Mouse (Mus musculus) small intestine, adult 10 weeks (tissue): ENCODE measurements around the gene Repin1. TPM values are rescaled to one million over a fixed set of nuclear protein-coding genes. Genes with fewer than 3 reads are reported as not detected.

ENCODE experiments used
- polyA plus RNA-seq: library from polyadenylated mRNA; stranded (reverse); fragments of 350-450 nt; fragmentation: Illumina TruSeq; extraction: RNeasy Lipid Tissue Mini Kit (QIAGEN cat#74804); gene quantifications from one replicate; pipeline ENCODE4 v1.2.3, GENCODE M21; 2014; ENCODE audit warnings: low replicate concordance

The Repin1 gene
- polyA plus RNA-seq: 1.3 TPM

GRCm38 (mm10) chr6:48593158-48594042 lies at the start of gene Repin1, which contains the start of gene Gm44965:
TSS of gene Repin1 (plus strand) at chr6:48593883.
TSS of gene Gm44965 (plus strand) at chr6:48593941.

DNA sequence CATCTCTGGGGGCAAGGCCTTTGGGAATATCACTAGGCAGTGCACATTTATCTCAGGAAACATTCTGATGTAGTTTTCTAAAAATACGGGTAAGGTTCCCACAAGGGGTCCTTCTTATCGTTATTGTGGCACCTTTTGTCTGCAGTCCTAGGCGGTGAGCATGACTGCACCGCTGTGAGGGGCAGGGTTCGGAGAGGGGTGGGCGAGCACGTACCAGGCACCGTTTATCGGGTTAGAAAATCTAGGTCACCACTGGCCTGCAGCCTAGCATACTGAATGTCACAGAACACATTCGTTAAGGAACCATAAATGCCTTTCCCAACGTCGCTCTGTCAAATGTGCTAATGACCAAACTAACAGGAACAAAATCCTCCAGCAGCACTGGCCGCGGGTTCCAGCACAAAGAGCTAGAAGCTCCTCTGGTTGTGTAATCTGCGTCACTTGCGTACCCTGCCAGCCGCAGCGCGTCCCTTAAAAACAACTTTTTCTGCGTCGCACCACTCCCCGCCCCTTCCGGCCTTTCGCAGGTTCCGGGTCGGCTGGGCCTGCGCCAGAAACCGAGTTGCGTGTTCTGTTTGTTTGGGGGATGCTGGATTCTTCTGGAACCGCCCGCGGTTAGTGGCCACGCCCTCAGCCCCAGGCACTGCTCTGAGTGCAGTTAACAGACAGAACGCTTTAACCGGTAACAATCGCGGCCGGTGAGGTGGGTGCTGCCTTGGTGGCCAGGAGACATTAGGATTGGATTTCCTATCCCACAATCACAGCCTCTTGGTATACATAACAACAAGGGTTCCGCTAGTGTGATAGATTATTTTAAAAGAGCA lies 39.2 kb upstream of the Repin1 start, which contains the start of gene Lrrc61:
Gene Lrrc61 (plus strand): TSS at position 517 of the 824 bp plus-strand sequence.

DNA sequence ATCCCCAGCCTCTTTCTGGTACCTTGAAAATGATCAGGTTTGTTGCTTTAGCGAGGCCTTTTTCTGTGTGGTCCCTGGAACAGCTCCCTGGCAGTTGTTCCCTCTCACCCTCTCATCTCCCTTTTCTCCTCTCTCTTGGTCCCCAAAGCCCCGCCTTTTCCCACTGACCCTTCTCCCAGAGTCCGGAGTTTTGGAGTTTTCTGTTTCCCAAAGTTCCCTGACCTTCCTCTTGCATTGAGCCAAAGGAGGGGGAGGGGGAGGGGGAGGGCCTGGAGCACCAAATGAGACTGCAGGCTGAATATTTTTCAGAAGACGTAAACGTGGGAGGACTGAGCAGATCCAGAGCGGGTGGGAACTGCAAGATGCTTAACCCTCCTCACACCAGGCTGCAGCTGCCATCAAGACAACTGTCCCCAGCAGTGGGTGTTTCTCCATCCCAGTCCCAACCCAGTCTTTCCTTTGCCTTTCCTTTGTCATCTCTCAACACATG lies 21.1 kb upstream of the Repin1 start, which contains the start of gene Rarres2:
Gene Rarres2 (minus strand): TSS at position 218 of the 490 bp plus-strand sequence.

GRCm38 (mm10) chr6:48589194-48589750 lies 4.4 kb upstream of the Repin1 start, which contains the start of gene Gm45021:
TSS of gene Gm45021 (plus strand) at chr6:48589610.

DNA sequence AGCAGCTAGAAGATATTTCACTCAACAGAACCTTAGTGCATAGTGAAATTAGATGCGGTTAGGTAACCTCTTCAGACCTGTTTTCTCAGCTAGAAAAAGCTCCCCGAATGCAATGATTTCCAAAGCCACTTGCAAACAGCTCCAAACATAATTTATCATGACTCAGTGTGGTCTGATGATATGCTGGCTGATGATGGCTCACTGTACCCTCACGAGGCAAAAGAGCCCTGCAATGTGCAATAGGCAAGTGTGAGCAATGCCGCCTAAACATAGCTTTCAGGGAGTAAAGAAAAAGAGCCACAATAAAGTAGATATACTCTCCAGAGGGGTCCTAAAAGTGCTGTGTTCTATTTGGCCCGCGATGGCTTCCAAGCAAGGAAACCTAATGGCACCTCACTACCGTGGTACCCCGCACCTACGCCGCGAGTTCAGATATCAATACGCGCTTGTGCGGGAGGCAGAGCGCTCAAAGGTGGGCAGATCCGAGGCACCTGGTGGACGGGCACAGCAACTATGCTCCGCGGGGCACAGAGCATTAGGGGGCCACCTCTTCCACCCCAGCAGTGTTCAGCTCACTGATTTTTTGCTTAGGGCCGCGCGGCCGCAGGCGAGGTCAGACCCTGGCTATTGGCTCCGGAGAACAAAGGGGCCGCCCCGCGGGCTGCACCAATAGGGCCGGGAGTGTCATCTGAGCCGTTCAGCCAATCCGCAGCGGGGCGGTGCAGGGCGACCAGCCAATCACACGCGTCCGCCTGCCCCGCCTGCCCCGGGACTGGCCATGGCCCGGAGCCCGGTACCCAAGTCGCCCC lies 7.8 kb downstream of the Repin1 start, which contains the start of gene Zfp775:
Gene Zfp775 (plus strand): TSS at position 793 of the 809 bp plus-strand sequence.

DNA sequence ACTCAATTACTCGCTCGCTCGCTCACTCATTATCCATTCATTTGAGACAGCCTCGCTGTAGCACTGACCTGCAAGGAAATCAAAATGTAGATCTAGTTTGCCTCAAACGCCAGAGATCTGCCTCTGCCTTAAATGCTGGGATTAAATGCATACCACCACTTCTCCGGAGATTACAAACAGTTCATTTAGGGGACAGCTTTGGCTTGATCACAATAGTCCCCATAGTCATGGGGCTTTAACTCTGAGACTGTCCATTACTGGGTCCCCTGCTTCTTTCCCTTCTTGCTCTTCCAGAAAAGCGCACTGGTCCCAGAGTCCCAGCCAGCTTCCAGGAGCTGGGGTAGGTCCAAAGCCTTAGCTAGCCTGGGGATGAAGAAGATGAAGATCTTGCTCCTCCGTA lies 32.8 kb downstream of the Repin1 start, which contains the start of gene AI854703:
Gene AI854703 (plus strand): TSS at position 301 of the 400 bp plus-strand sequence.

GRCm38 (mm10) chr6:48646995-48647394 lies 53.3 kb downstream of the Repin1 start, which contains the start of gene Gimap8:
TSS of gene Gimap8 (plus strand) at chr6:48647234.

Other genes with a start within 250 kb of the Repin1 start
- gene Krba1, start 198.3 kb upstream of the Repin1 start, polyA plus RNA-seq: 2.1 TPM
- gene Zfp467, start 148.1 kb upstream of the Repin1 start, polyA plus RNA-seq: 2.6 TPM
- gene Sspo, start 145.7 kb upstream of the Repin1 start, polyA plus RNA-seq: not detected
- 7.1 TPM for gene Atp6v0e2, start 56.3 kb upstream of the Repin1 start, polyA plus RNA-seq
- 0.97 TPM for gene Lrrc61, start 39.1 kb upstream of the Repin1 start, polyA plus RNA-seq
- gene Rarres2, start 21.1 kb upstream of the Repin1 start, polyA plus RNA-seq: 2.2 TPM
- gene Gm45021, start 4.3 kb upstream of the Repin1 start, polyA plus RNA-seq: not detected
- not detected for gene Gm44965, start 58 bp downstream of the Repin1 start, polyA plus RNA-seq
- not detected for gene Zfp775, start 8.2 kb downstream of the Repin1 start, polyA plus RNA-seq
- not detected for gene AI854703, start 32.9 kb downstream of the Repin1 start, polyA plus RNA-seq
- gene Gimap8, start 53.4 kb downstream of the Repin1 start, polyA plus RNA-seq: 22.2 TPM
- gene Gimap9, start 82.2 kb downstream of the Repin1 start, polyA plus RNA-seq: 19.5 TPM
- gene Gimap4, start 90.7 kb downstream of the Repin1 start, polyA plus RNA-seq: 82.1 TPM
- 31.9 TPM for gene Gimap6, start 114.3 kb downstream of the Repin1 start, polyA plus RNA-seq
- gene Gm28053, start 124.7 kb downstream of the Repin1 start, polyA plus RNA-seq: 8.2 TPM
- 6.2 TPM for gene Gimap7, start 124.7 kb downstream of the Repin1 start, polyA plus RNA-seq
- 3.5 TPM for gene Gimap1, start 145.2 kb downstream of the Repin1 start, polyA plus RNA-seq
- gene Gimap5, start 152.3 kb downstream of the Repin1 start, polyA plus RNA-seq: 4.2 TPM
- gene Gimap3, start 177.0 kb downstream of the Repin1 start, polyA plus RNA-seq: 11.0 TPM
- 125 TPM for gene Tmem176a, start 247.0 kb downstream of the Repin1 start, polyA plus RNA-seq
- 13.8 TPM for gene Tmem176b, start 247.6 kb downstream of the Repin1 start, polyA plus RNA-seq